Mouse (Mus musculus): ENCODE measurements at regions not wholly inside any gene's neighbourhood (a gene's known extent, or its start where the extent isn't known, plus 50 kb on each side); places are given as distances from the start of the nearest gene placed in this dataset.

DNA sequence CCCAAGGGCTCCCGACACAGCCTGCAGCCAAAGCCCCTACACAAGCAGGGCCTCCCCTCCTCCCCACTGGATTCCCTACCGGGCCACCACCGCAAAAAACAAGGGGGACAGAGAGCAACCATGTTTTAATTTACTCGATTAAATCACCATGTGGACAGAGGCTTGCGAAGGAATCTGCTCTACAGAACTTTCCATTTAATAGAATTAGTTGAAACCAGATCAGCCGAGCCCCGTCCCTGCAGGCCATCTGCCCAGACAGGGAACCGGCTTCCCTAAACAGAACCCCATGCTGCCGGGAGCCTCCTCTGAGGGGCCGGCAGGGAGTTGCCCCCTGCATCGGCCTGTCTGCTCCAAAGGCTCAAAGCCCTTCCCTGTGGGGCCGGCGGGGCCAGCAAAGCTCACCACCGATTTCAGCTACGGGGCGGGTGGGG, 77.5 kb upstream of the Msx1 start:
- Histone ChIP-seq H3K27me3 (ENCODE audit: control insufficient read depth, insufficient read depth, low read length) (peaks cover 5% of the 10 kb centered on the region; the same call in 1 of the 2 replicates), H3K4me2 (ENCODE audit: low read depth) (no peak overlapping the region), H3K9ac (replicated peaks) (no peak overlapping the region), H3K36me3 (replicated peaks; ENCODE audit: control insufficient read depth, insufficient read depth, low read depth) (no peaks in the 10 kb centered on the region), H3K9me3 (ENCODE audit: control insufficient read depth, low read length) (no peaks in the 10 kb centered on the region), H3K4me3 (ENCODE audit: insufficient read depth in 1 of 2, low read depth in 2 of 2, low read length in 2 of 2) (no peak overlapping the region), H3K4me1 (replicated peaks; ENCODE audit: control insufficient read depth in 2 of 2, insufficient read depth in 2 of 2, low read length in 1 of 2) (no peaks in the 10 kb centered on the region), H3K27ac (no peak overlapping the region)
- WGBS (ENCODE audit: insufficient replicate concordance), result 2% methylated on average over 16 of the region's 16 CpGs
- TF ChIP-seq EP300 (IDR thresholded peaks at IDR 0.05; ENCODE audit: low read depth), result no peak
- TF ChIP-seq CTCF (IDR thresholded peaks at IDR 0.05; ENCODE audit: low read depth), result no peak
- DNase-seq (ENCODE audit: low read depth in 3 of 3, low spot score in 3 of 3) (no peak), ATAC-seq (ENCODE audit: insufficient read depth) (no peak)

DNA sequence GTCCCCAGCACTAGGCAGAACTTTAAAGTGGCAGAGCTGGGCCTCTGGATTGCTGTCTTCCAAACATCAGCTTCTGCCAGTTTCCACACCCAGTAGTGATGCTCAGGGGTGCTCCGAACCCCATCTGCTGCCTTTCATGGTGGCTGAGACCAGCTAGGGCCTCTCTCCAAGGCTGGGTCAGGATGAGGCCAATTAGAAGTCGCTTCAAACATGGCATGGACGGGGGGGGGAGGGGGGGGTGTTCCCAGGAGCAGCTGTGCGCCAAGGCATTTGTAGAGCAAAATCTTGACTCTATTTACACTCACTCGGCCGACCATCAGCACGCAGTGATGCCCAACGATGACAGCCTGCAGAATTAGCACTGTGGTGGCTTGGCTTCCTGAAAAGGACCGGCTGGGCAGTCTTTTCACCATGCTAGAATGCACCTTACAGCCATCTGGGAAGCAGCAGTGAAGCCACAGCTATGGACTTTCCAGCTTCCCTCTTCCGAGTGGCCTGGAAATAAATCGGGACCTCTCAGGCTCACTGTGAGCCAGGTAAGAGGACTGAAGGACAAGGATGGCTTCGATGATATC, 73.7 kb upstream of the Msx1 start:
- Histone ChIP-seq H3K9ac (replicated peaks) (no peak overlapping the region), H3K4me1 (replicated peaks; ENCODE audit: control insufficient read depth in 2 of 2, insufficient read depth in 2 of 2, low read length in 1 of 2) (no peaks in the 10 kb centered on the region), H3K27ac (no peak overlapping the region), H3K9me3 (ENCODE audit: control insufficient read depth, low read length) (no peaks in the 10 kb centered on the region), H3K4me2 (ENCODE audit: low read depth) (no peak overlapping the region), H3K27me3 (ENCODE audit: control insufficient read depth, insufficient read depth, low read length) (peaks cover 32% of the 10 kb centered on the region), H3K4me3 (ENCODE audit: insufficient read depth in 1 of 2, low read depth in 2 of 2, low read length in 2 of 2) (no peak overlapping the region), H3K36me3 (replicated peaks; ENCODE audit: control insufficient read depth, insufficient read depth, low read depth) (no peaks in the 10 kb centered on the region)
- ATAC-seq (ENCODE audit: insufficient read depth), result no peak
- TF ChIP-seq EP300 (IDR thresholded peaks at IDR 0.05; ENCODE audit: low read depth), result no peak
- TF ChIP-seq CTCF (IDR thresholded peaks at IDR 0.05; ENCODE audit: low read depth), result no peak
- DNase-seq (ENCODE audit: low read depth in 3 of 3, low spot score in 3 of 3), result no peak
- 53% methylated on average over 12 of the region's 12 CpGs for WGBS (ENCODE audit: insufficient replicate concordance)

DNA sequence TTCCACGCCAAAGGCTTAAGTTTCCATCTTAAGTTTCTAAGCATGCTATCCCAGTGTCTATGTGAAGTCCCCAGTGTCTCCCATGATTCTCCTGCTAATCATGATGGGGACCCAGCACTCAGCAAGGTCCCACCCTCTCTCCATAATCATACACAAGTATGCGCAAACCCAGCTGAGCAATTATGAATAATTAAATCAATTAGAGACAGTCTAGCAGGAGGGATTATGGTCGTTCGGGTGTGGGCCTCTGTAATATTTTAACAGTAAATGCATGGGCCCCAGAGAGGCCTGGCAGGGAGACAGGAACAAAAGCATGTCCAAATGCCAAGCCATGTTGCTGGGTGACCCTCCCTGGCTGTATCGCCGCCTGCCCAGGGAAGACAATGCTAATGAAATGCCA, 73.1 kb upstream of the Msx1 start:
- H3K9ac ChIP-seq (replicated peaks), result no peak overlapping the region
- H3K36me3 ChIP-seq (replicated peaks; ENCODE audit: control insufficient read depth, insufficient read depth, low read depth), result no peaks in the 10 kb centered on the region
- TF ChIP-seq CTCF (IDR thresholded peaks at IDR 0.05; ENCODE audit: low read depth) (no peak), EP300 (IDR thresholded peaks at IDR 0.05; ENCODE audit: low read depth) (no peak)
- no peaks in the 10 kb centered on the region for H3K9me3 ChIP-seq (ENCODE audit: control insufficient read depth, low read length)
- H3K27ac ChIP-seq, result no peak overlapping the region
- no peaks in the 10 kb centered on the region for H3K4me1 ChIP-seq (replicated peaks; ENCODE audit: control insufficient read depth in 2 of 2, insufficient read depth in 2 of 2, low read length in 1 of 2)
- DNase-seq (ENCODE audit: low read depth in 3 of 3, low spot score in 3 of 3) (no peak), ATAC-seq (ENCODE audit: insufficient read depth) (no peak)
- peaks cover 36% of the 10 kb centered on the region for H3K27me3 ChIP-seq (ENCODE audit: control insufficient read depth, insufficient read depth, low read length)
- H3K4me2 ChIP-seq (ENCODE audit: low read depth), result no peak overlapping the region
- no peak overlapping the region for H3K4me3 ChIP-seq (ENCODE audit: insufficient read depth in 1 of 2, low read depth in 2 of 2, low read length in 2 of 2)
- WGBS (ENCODE audit: insufficient replicate concordance), result 65% methylated on average over 6 of the region's 6 CpGs

DNA sequence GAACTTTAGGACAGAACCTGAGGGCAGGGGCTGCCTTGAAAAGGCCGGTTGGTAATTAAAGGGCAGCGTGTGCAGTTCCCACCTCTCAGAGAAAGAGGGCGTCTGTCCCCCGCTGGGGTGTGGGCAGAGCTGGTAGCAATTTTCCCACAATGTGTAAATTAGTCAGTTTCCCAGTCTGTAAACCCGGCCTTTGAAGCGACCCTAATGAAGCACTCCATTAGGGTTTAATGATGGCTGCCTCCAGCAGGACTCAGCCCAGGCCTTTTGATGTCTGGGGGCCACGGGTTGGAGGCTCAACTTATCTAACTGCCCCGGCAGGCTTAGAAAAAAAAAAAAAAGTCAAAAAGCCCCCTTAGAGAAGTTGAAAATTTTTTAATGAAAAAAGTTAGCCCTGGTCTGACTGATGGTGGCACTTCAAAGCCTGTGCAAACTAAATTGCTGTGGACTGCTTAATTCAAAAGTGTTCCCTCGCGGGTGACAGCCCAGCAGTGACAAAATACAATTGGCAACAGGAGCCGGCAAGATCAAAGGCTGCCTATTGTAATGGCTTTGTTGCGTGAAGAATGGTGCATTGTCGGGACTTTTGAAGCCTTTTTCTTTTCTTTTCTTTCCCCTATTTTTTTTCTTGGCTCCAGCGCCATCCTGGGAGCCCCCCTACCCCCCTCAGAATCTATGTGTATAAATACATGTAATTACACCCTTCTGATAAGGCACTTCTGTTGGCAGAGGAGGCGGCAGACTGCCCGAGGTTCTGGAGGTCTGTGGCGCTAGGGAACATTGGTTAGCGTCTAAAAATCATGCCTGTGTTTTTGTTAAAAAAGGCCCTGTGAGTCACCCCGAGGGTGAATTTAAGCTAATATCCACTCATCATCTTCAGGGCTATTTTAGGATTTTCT, 71.3 kb upstream of the Msx1 start:
- Histone ChIP-seq H3K4me1 (replicated peaks; ENCODE audit: control insufficient read depth in 2 of 2, insufficient read depth in 2 of 2, low read length in 1 of 2) (no peaks in the 10 kb centered on the region), H3K27me3 (ENCODE audit: control insufficient read depth, insufficient read depth, low read length) (peaks cover 35% of the 10 kb centered on the region), H3K4me3 (ENCODE audit: insufficient read depth in 1 of 2, low read depth in 2 of 2, low read length in 2 of 2) (no peak overlapping the region), H3K9ac (replicated peaks) (no peak overlapping the region), H3K27ac (no peak overlapping the region), H3K9me3 (ENCODE audit: control insufficient read depth, low read length) (no peaks in the 10 kb centered on the region), H3K4me2 (ENCODE audit: low read depth) (no peak overlapping the region), H3K36me3 (replicated peaks; ENCODE audit: control insufficient read depth, insufficient read depth, low read depth) (no peaks in the 10 kb centered on the region)
- TF ChIP-seq EP300 (IDR thresholded peaks at IDR 0.05; ENCODE audit: low read depth) (no peak), CTCF (IDR thresholded peaks at IDR 0.05; ENCODE audit: low read depth) (peak; percentile 21; the same call in 1 of the 2 replicates)
- no peak for DNase-seq (ENCODE audit: low read depth in 3 of 3, low spot score in 3 of 3)
- 4% methylated on average over 19 of the region's 19 CpGs for WGBS (ENCODE audit: insufficient replicate concordance)
- ATAC-seq (ENCODE audit: insufficient read depth), result no peak

Data from liver, embryonic 14.5 days (tissue).